Mouse (Mus musculus): ENCODE measurements at regions not wholly inside any gene's neighbourhood (a gene's known extent, or its start where the extent isn't known, plus 50 kb on each side); places are given as distances from the start of the nearest gene placed in this dataset.

DNA sequence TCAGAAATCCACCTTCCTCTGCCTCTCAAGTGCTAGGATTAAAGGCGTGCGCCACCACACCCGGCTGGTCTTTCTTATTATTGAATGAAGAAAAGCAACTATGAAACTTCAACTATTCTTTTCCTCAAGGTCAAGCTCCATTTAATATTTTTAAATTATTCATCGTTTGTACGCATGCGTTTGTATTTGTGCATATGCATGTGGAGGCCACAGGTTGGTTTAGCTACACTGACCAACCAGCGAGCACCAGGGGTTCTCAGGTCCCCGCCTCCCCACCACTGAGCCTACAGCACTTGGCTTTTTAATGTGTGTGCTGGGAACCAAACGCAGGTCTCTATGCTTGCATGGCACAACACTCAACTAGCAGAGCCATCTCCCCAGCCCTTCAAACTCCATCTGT lies 51.0 kb upstream of the Tmem252 start:
- no peak for ATAC-seq (replicated peaks; ENCODE audit: poor library complexity)

DNA sequence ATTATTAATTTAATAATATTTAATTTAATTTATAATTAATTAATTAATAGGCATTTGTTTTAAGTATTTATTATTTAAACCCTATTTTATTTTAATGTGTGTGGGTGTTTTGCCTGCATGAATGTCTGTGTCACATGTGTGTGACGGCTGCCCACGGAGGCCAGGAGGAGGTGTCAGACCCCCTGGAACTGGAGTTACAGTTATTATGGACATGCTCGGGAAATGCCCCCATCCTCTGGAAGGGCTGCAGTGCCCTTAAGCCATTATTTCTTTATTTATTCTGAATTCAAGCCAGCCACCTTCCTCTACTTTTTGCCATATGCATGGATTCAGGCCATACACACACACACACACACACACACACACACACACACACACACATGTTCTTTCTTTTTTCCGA lies 51.5 kb upstream of the Tmem252 start:
- ATAC-seq (replicated peaks; ENCODE audit: poor library complexity) = no peak

DNA sequence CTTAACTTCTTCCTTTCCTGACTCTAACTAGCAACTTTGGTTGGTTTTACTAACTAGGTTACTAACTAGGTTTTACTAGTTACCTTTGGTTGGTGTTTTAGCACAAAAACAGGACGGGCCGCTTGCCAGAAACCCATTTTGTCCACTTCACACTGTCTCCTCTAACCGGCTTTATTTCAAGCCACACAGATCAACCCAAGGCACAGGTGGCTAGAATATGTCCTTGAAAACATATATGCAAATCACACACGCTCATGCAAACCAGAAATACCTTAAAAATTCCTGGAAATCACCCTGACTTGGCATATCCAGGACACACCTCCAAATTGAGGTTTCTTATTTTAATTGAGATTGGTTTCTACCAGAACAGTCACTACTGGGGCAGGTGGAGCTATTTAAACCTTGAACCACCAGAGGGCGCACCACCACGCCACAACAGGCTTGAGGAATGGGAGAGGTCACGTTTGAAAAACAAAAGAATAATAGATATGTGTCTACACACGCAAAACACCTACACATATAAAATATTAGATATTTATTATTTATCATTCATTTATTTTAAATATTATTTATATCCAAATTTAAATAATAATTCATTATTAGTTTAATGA lies 52.1 kb upstream of the Tmem252 start:
- ATAC-seq (replicated peaks; ENCODE audit: poor library complexity) = peak; percentile 92

DNA sequence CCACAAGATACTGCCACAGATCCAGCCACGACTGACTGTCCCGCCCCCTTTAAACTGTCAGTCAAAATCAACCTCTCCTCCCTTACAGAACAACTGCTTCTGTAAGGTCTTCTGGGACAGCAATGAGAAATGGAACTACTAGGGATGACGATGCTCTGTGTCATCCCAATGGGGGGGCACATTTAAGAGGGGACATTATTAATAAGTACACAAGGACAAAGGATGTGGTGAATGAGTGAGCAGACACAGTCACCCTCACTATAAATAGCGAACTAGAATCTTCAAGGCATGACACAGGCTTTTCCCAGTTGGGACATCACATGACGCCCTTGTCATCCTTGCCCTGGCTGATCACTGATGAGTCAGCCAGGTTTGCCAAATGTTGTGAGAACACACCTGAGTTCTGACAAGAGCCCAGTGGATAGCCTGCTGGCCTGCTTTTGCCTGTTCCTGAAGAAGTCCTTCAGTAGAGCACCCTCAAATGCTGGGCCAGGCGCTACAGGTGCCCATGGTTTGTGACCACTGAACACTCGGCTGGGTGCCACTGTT lies 58.0 kb upstream of the Tmem252 start:
- no peak for ATAC-seq (replicated peaks; ENCODE audit: poor library complexity)

- no peak for ATAC-seq (replicated peaks; ENCODE audit: poor library complexity)
Observed at GRCm38 (mm10) chr19:24607884-24608283, 52.2 kb upstream of the Pip5k1b start.

DNA sequence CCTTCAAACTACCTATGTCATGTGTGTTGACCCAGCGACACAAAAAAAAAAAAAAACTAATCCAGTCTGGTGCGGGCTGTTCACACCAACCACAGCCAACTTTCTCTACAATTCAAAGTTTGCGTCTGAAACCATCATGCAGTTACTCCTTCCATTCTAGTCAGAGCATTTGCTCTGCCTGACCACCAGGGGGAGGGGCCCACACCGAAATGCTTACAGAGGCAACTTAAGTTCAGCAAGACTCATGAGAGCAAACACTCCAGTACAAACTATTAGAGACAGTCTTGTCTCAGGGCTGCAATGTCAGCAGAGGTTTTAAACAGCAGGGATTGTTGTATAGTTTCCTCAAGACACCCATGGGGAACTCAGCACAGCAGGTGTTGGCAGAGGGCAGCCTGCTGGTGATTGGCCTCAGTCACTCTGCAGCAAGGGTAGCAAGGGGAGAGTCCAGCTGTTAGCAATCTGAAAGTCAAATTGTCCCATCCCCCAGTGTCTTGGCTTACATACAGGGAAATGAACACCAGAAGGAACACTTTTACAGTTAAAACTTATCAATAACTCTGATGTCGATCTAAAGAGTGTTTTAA lies 50.8 kb upstream of the Pip5k1b start:
- ATAC-seq (replicated peaks; ENCODE audit: poor library complexity) = peak; percentile 59; the same call in 1 of the 2 replicates

Data from megakaryocyte progenitor cell, adult 5-6 weeks (primary cell).